Mouse (Mus musculus) kidney, adult 2 months (tissue): ENCODE measurements at regions not wholly inside any gene's neighbourhood (a gene's known extent, or its start where the extent isn't known, plus 50 kb on each side); places are given as distances from the start of the nearest gene placed in this dataset.

Source experiments
- CTCF ChIP-seq: fragments of 200-500 bp; conservative IDR thresholded peaks from 2 replicates; pipeline ENCODE4 v1.5.1; 2011; ENCODE audit warnings: low read depth, mild to moderate bottlenecking, control low read depth, low read length, moderate library complexity, mixed read lengths; ENCODE audit not compliant: insufficient read depth, insufficient read length
- POLR2A ChIP-seq: fragments of 200-500 bp; IDR thresholded peaks from one replicate; pipeline ENCODE4 v1.6.1; 2011; ENCODE audit warnings: low read depth, low read length, control low read depth

DNA sequence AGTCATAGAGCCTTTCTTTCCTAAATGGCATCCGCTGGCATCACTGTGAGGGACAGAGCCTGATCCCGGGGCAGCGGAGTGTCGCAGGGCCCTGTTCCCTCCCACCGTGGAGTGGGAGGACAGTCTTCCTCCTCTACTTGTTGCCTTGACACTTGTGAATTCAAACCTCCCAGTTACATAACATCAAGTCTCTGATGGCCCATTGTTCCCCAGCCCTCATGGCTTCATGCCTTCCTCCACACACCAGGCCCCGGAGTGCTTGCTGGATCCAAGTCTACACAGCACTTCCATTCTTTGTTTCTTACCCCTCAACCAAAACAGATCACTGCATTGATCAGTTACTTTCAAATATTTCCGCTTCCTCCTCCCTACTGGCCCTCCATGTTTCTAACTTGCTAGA, 357.7 kb upstream of the Maf start:
- TF ChIP-seq POLR2A: no peak
- no peak for TF ChIP-seq CTCF
